Mouse (Mus musculus): ENCODE measurements around the gene Irx3. TPM values are rescaled to one million over a fixed set of nuclear protein-coding genes. Genes with fewer than 3 reads are reported as not detected.

Gene Irx3
- polyA plus RNA-seq, 1 experiment from 2014 or later, result 11.0 TPM

DNA sequence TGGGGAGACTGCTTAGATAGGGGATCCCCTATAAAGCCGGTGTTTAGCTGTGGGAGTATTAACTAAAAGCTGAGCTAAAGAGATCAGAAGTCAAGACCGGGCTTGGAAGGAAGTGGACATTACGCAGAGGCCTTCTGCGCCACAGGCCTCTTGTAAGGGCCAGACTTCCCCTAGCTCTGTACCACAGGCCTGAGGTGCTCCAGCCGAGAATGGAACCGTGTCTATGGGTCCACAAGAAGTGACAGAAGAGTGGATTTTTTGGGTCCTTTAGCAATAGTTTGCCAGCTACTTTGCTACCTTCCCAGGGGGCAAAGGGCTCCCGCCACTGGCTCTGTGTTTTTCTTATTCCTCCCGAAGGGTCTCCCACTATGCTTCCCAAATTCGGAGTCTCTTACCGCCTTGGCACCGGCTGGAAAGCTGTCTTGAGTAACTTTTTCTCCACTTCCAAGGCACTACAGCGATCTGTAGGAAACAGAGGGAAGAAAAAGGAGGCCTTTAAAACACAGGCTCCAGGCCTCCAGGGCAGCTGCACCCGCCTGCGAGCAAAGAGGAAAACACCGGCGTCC lies 2.8 kb downstream of the Irx3 start:
- Histone ChIP-seq H3K27me3 (replicated peaks; ENCODE audit: control insufficient read depth, insufficient read depth, low read length) (peaks cover 69% of the 10 kb centered on the region), H3K4me3 (ENCODE audit: low read depth, low read length) (peak overlapping the region; percentile 74), H3K9ac (ENCODE audit: low read depth, low read length) (peak overlapping the region; percentile 86), H3K4me2 (ENCODE audit: low read depth, low read length) (peak overlapping the region; percentile 91), H3K4me1 (ENCODE audit: control insufficient read depth, insufficient read depth, low read length) (0 out of 2 replicates have a peak, but pooled peaks cover 2% of the 10 kb centered on the region), H3K27ac (replicated peaks; ENCODE audit: low read depth, low read length) (peak overlapping the region; percentile 94), H3K36me3 (ENCODE audit: control insufficient read depth, insufficient read depth, low read length) (peaks cover 8% of the 10 kb centered on the region; the same call in 1 of the 2 replicates), H3K9me3 (ENCODE audit: control insufficient read depth, low read length) (no peaks in the 10 kb centered on the region)
- WGBS, result 29% methylated on average over 16 of the region's 16 CpGs
- no peak for ATAC-seq (ENCODE audit: low read depth)
- DNase-seq (ENCODE audit: low spot score), result no peak

GRCm38 (mm10) chr8:91797626-91798271 lies 4.1 kb downstream of the Irx3 start:
- Histone ChIP-seq H3K27me3 (replicated peaks; ENCODE audit: control insufficient read depth, insufficient read depth, low read length) (peaks cover 57% of the 10 kb centered on the region), H3K4me3 (ENCODE audit: low read depth, low read length) (peak overlapping the region; percentile 74), H3K36me3 (ENCODE audit: control insufficient read depth, insufficient read depth, low read length) (peaks cover 8% of the 10 kb centered on the region; the same call in 1 of the 2 replicates), H3K4me2 (ENCODE audit: low read depth, low read length) (peak overlapping the region; percentile 91), H3K27ac (replicated peaks; ENCODE audit: low read depth, low read length) (no peak overlapping the region), H3K4me1 (ENCODE audit: control insufficient read depth, insufficient read depth, low read length) (no peaks in the 10 kb centered on the region), H3K9me3 (ENCODE audit: control insufficient read depth, low read length) (no peaks in the 10 kb centered on the region), H3K9ac (ENCODE audit: low read depth, low read length) (peak overlapping the region; percentile 44)
- 3% methylated on average over 35 of the region's 35 CpGs for WGBS
- peak; percentile 75 for DNase-seq (ENCODE audit: low spot score)
- peak; percentile 23; the same call in 1 of the 2 replicates for ATAC-seq (ENCODE audit: low read depth)

GRCm38 (mm10) chr8:91793846-91794245 lies 8.0 kb downstream of the Irx3 start:
- WGBS, result 21% methylated on average over 6 of the region's 6 CpGs
- no peak; the same call in 1 of the 2 replicates for ATAC-seq (ENCODE audit: low read depth)

GRCm38 (mm10) chr8:91787194-91787895 lies 14.5 kb downstream of the Irx3 start:
- Histone ChIP-seq H3K27me3 (replicated peaks; ENCODE audit: control insufficient read depth, insufficient read depth, low read length) (no peaks in the 10 kb centered on the region), H3K4me1 (ENCODE audit: control insufficient read depth, insufficient read depth, low read length) (no peaks in the 10 kb centered on the region), H3K9me3 (ENCODE audit: control insufficient read depth, low read length) (no peaks in the 10 kb centered on the region), H3K4me3 (ENCODE audit: low read depth, low read length) (no peak overlapping the region), H3K4me2 (ENCODE audit: low read depth, low read length) (no peak overlapping the region), H3K27ac (replicated peaks; ENCODE audit: low read depth, low read length) (no peak overlapping the region), H3K36me3 (ENCODE audit: control insufficient read depth, insufficient read depth, low read length) (no peaks in the 10 kb centered on the region), H3K9ac (ENCODE audit: low read depth, low read length) (no peak overlapping the region)
- 79% methylated on average over 9 of the region's 9 CpGs for WGBS
- ATAC-seq (ENCODE audit: low read depth) (no peak), DNase-seq (ENCODE audit: low spot score) (no peak)

More at GRCm38 (mm10) chr8:91793846-91794245, 8.0 kb downstream of the Irx3 start:
- Histone ChIP-seq H3K36me3 (ENCODE audit: control insufficient read depth, insufficient read depth, low read length) (no peaks in the 10 kb centered on the region; the same call in 1 of the 2 replicates), H3K27me3 (replicated peaks; ENCODE audit: control insufficient read depth, insufficient read depth, low read length) (peaks cover 30% of the 10 kb centered on the region), H3K9me3 (ENCODE audit: control insufficient read depth, low read length) (no peaks in the 10 kb centered on the region), H3K27ac (replicated peaks; ENCODE audit: low read depth, low read length) (no peak overlapping the region), H3K4me1 (ENCODE audit: control insufficient read depth, insufficient read depth, low read length) (no peaks in the 10 kb centered on the region), H3K4me3 (ENCODE audit: low read depth, low read length) (no peak overlapping the region), H3K4me2 (ENCODE audit: low read depth, low read length) (no peak overlapping the region), H3K9ac (ENCODE audit: low read depth, low read length) (no peak overlapping the region)
- no peak for DNase-seq (ENCODE audit: low spot score)

GRCm38 (mm10) chr8:91782940-91783339 lies 18.9 kb downstream of the Irx3 start:
- Histone ChIP-seq H3K27me3 (replicated peaks; ENCODE audit: control insufficient read depth, insufficient read depth, low read length) (no peaks in the 10 kb centered on the region), H3K4me2 (ENCODE audit: low read depth, low read length) (no peak overlapping the region), H3K4me1 (ENCODE audit: control insufficient read depth, insufficient read depth, low read length) (no peaks in the 10 kb centered on the region), H3K4me3 (ENCODE audit: low read depth, low read length) (no peak overlapping the region), H3K9ac (ENCODE audit: low read depth, low read length) (no peak overlapping the region), H3K27ac (replicated peaks; ENCODE audit: low read depth, low read length) (no peak overlapping the region), H3K9me3 (ENCODE audit: control insufficient read depth, low read length) (no peaks in the 10 kb centered on the region), H3K36me3 (ENCODE audit: control insufficient read depth, insufficient read depth, low read length) (no peaks in the 10 kb centered on the region)
- no peak for DNase-seq (ENCODE audit: low spot score)
- ATAC-seq (ENCODE audit: low read depth), result no peak
- 82% methylated on average over 5 of the region's 5 CpGs for WGBS

DNA sequence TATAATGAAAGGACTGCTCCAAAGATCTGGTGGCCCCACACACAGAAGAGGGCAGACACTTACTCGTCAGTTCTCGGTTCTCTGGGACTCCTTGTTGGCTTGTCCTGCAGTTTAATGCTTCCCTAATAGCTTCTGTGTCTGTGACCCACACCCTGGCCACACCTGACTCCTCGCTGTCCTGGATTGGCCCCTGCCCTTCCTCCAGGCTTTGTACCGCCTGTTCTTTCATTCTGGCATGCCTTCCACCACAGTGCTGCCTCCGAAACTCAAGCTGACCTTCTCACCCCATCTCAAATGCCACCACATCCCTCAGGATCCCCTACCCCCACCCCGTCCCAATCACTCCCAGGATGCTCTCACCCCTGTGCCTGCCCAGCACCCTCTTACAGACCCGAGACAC lies 19.7 kb downstream of the Irx3 start:
- ATAC-seq (ENCODE audit: low read depth), result no peak
- DNase-seq (ENCODE audit: low spot score), result no peak
- Histone ChIP-seq H3K9ac (ENCODE audit: low read depth, low read length) (no peak overlapping the region), H3K27ac (replicated peaks; ENCODE audit: low read depth, low read length) (no peak overlapping the region), H3K36me3 (ENCODE audit: control insufficient read depth, insufficient read depth, low read length) (no peaks in the 10 kb centered on the region), H3K4me1 (ENCODE audit: control insufficient read depth, insufficient read depth, low read length) (no peaks in the 10 kb centered on the region), H3K4me3 (ENCODE audit: low read depth, low read length) (no peak overlapping the region), H3K4me2 (ENCODE audit: low read depth, low read length) (no peak overlapping the region), H3K9me3 (ENCODE audit: control insufficient read depth, low read length) (no peaks in the 10 kb centered on the region), H3K27me3 (replicated peaks; ENCODE audit: control insufficient read depth, insufficient read depth, low read length) (no peaks in the 10 kb centered on the region)
- 75% methylated on average over 6 of the region's 7 CpGs for WGBS

- WGBS, result 53% methylated on average over 3 of the region's 3 CpGs
- no peak overlapping the region for H3K4me2 ChIP-seq (ENCODE audit: low read depth, low read length)
- no peaks in the 10 kb centered on the region for H3K36me3 ChIP-seq (ENCODE audit: control insufficient read depth, insufficient read depth, low read length)
- no peaks in the 10 kb centered on the region for H3K27me3 ChIP-seq (replicated peaks; ENCODE audit: control insufficient read depth, insufficient read depth, low read length)
- no peak overlapping the region for H3K4me3 ChIP-seq (ENCODE audit: low read depth, low read length)
- H3K9ac ChIP-seq (ENCODE audit: low read depth, low read length), result no peak overlapping the region
- H3K4me1 ChIP-seq (ENCODE audit: control insufficient read depth, insufficient read depth, low read length), result no peaks in the 10 kb centered on the region; the same call in 1 of the 2 replicates
- ATAC-seq (ENCODE audit: low read depth), result no peak
- no peaks in the 10 kb centered on the region for H3K9me3 ChIP-seq (ENCODE audit: control insufficient read depth, low read length)
- H3K27ac ChIP-seq (replicated peaks; ENCODE audit: low read depth, low read length), result no peak overlapping the region
- DNase-seq (ENCODE audit: low spot score), result no peak
These were observed 21.2 kb downstream of the Irx3 start for GRCm38 (mm10) chr8:91780648-91781047.

DNA sequence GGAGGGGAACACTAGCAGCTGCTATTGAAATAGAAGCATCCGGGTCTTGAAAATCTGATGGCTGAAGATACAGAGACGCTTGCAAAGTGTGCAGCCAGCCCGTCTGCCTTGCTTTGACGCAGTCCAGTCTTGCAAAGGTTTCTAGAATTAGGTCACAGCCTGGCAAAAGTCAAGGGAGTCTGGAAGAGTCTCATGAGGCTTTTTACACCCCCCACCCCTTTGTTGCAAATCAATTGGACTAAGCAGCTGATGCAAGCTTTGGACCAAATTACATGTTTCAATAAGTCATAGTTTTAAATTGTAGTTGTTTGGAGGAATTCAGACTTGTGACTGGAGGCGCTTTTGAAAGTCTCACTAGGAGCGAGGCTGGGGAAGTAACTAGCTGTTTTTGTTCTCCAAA lies 33.0 kb downstream of the Irx3 start:
- H3K9ac ChIP-seq (ENCODE audit: low read depth, low read length), result no peak overlapping the region
- H3K4me2 ChIP-seq (ENCODE audit: low read depth, low read length), result no peak overlapping the region
- H3K36me3 ChIP-seq (ENCODE audit: control insufficient read depth, insufficient read depth, low read length), result no peaks in the 10 kb centered on the region
- H3K9me3 ChIP-seq (ENCODE audit: control insufficient read depth, low read length), result no peaks in the 10 kb centered on the region
- no peak for ATAC-seq (ENCODE audit: low read depth)
- WGBS, result 66% methylated on average over 6 of the region's 6 CpGs
- no peak overlapping the region for H3K4me3 ChIP-seq (ENCODE audit: low read depth, low read length)
- no peak overlapping the region for H3K27ac ChIP-seq (replicated peaks; ENCODE audit: low read depth, low read length)
- peak; percentile 11 for DNase-seq (ENCODE audit: low spot score)
- no peaks in the 10 kb centered on the region for H3K4me1 ChIP-seq (ENCODE audit: control insufficient read depth, insufficient read depth, low read length)
- H3K27me3 ChIP-seq (replicated peaks; ENCODE audit: control insufficient read depth, insufficient read depth, low read length), result no peaks in the 10 kb centered on the region

Measured in embryonic facial prominence, embryonic 14.5 days (tissue).